Mouse (Mus musculus) ES-E14 (cell line): ENCODE results near the gene Trim23.

Experiments
- CHD2 ChIP-seq: IDR thresholded peaks from 2 replicates; pipeline ENCODE4 v1.6.1; 2014; ENCODE audit warnings: mild to moderate bottlenecking, low read depth, low read length, inconsistent platforms
- HCFC1 ChIP-seq: IDR thresholded peaks from 2 replicates; pipeline ENCODE4 v1.6.1; 2012; ENCODE audit warnings: low read length, inconsistent platforms, borderline replicate concordance; ENCODE audit not compliant: insufficient read depth
- ZC3H11A ChIP-seq: IDR thresholded peaks from 2 replicates; pipeline ENCODE4 v1.6.1; 2012; ENCODE audit warnings: low read depth, mild to moderate bottlenecking, inconsistent platforms, low read length, borderline replicate concordance
- ZNF384 ChIP-seq: IDR thresholded peaks from 2 replicates; pipeline ENCODE4 v1.6.1; 2012; ENCODE audit warnings: low read depth, low read length, inconsistent platforms

DNA sequence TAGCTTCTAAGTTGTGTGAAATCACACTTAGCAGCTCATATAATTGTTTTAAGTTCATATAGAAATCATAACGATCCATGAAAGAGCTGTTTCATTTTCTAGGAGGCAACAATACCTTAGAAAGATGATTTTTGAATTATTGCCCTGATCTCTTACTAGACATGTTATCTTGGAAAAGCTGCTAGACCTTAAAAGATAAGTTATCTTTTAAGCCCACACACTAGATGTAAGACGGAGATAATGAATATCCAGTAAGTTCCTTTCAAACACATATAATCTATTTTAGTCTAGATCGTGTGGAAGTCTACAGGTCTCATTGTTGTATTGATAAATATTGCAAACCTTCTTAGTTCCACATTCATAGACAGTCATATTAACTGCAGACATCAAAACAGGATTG lies 1.7 kb upstream of the Trim23 start:
- TF ChIP-seq ZNF384 (no peak), CHD2 (no peak), HCFC1 (no peak), ZC3H11A (no peak)
